Mouse (Mus musculus) monocyte, adult 5-6 weeks (primary cell): ENCODE measurements around the gene Pou5f1. TPM values are rescaled to one million over a fixed set of nuclear protein-coding genes. Genes with fewer than 3 reads are reported as not detected.
"Not testable (repeated sequence)": the region's sequence is repeated elsewhere in the genome, so short reads cannot be mapped to it uniquely, and the experiment has no call there.

ENCODE experiments used
- ATAC-seq: fragments of 153-309, 156-312 bp; replicated peaks from 2 replicates; pipeline ENCODE4 v1.8.0; 2017; ENCODE audit warnings: mild to moderate bottlenecking; ENCODE audit not compliant: low TSS enrichment, insufficient number of reproducible peaks, severe bottlenecking, poor library complexity, low FRiP score
- total RNA-seq: library from RNA; stranded (forward); fragments of 200-1000, 200-491, 200-594 nt; gene quantifications from 3 replicates; pipeline ENCODE4 v1.2.3, GENCODE M21; 2017

Pou5f1 gene
- total RNA-seq, 1 experiment from 2014 or later, result not detected

DNA sequence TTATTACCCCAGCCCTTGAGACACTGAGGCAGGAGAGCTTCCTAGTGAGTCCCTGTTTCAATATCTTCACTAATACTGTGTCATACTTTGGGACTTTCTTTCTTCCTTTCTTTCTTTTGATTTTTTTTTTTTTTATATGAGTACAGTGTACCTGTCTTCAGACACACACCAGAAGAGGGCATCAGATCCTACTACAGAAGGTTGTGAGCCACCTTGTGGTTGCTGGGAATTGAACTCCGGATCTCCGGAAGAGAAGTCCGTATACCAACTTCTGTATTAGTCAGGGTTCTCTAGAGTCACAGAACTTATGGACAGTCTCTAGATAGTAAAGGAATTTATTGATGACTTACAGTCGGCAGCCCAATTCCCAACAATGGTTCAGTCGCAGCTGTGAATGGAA, 2.5 kb downstream of the Pou5f1 start:
- not testable (repeated sequence) for ATAC-seq

DNA sequence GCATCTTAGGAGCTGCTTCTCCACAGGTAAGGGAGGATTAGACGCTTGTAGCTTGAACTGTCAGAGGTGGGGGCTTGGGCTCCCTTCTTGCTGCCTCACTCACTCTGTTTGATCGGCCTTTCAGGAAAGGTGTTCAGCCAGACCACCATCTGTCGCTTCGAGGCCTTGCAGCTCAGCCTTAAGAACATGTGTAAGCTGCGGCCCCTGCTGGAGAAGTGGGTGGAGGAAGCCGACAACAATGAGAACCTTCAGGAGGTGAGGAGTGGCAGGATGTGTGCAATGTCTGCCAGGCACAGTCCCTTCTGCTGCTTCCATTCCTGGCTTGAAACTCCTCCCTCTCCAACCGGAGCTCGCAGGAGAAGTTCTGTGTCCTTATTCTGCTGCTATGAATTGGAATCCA, 3.5 kb downstream of the Pou5f1 start:
- no peak for ATAC-seq

DNA sequence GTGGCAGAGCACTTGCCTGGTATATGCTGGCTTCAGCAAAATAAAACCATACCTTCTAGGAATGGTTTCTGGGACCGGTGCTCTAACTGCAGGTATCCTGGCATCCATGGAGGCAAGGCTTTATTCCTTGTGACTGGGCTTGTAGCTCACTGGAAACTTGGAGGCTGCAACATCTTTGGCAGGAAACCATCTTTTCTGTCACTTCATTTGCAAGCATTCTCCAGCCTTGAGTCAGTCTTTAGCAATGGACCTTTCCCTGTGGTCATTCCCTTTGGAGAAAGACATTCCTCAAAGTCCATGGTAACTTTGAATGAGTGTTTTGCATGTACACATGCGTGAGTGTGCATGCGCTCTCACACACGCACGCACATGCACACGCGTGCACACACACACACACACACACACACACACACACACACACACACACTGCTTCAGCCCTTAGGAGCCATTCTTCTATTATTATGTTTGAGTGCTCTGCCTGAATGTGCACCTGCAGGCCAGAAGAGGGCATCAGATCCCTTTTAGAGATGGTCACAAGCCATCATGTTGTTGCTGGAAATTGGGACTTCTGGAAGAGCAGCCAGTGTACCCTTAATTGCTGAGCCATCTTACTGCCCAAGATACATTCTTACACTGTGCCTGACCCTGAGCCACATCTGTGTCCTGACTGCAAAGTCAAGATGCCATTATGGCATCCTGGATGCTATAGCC, 7.3 kb downstream of the Pou5f1 start:
- ATAC-seq, result no peak

DNA sequence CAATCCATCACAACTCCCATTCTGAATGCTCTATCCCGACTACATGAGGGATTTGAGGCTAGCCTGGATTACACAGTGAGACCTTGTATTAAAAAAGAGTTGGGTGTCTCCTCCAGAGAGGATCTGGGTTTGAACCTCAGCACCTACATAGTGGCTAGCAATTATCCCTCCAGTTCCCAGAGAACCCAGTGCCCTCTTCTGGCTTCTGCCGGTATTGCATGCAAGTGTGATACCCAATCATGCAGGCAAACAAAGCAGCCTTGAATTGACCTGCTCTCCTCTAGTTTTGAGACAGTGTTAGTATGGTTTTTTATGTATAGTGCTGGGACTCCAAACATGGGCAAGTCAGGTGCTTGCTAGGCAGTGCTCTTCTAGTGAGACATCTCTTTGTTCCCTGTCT, 8.1 kb downstream of the Pou5f1 start:
- 0 out of 2 replicates have a peak, but pooled peaks have one; percentile 37 for ATAC-seq

DNA sequence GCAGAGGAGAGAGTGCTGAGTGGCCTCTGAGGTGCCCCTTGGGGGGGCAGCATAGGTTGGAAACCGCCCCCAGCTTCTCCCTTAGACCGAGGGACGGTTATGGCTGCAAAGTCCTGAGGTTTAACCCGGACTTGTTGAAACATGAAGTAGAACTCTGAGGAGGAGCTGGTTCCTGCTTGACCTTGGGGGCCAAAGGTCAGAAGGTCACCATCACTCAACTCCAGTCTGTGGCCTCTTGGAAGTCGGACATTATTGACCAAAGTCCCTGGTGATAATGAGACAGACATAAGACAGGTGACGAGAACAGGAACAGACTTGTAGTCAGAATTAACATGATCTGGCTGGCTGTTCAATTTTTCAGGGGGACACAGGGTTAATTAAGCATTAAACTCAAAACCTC, 8.9 kb downstream of the Pou5f1 start:
- no peak for ATAC-seq

DNA sequence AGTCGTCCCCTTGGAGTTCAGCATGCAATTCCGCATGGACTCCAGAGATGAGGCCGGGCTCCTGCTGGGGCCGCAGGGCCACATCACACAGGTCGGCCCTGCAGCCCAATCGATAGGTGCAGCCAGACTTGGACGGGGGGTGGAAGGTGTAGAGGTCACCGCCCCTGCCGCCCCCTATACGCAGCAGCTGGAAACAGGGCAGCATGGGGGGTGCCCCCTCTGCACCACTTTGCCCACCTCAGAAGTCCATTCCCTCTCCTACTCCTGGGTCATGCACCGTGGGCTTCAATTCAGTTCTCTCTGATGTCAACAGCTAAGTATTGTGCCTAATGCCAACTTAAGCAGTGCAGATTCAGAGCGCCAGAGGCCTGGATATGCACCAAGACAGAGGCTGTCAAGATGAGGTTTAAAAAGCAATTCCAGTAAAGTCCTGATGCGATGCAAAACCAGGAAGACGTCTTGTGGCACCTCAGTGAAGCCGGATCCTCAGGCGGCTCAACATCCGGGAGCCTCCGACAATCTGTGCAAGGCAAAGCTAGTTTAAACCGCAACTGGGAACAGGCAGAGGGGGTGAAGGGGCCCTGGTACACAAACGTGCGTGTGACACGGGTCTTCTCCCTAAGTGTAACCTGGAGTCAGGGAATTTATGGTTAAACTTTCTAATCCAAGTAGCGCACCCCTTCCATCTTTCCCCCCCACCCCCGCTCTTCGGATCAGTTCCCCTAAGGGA, 10.3 kb downstream of the Pou5f1 start:
- no peak for ATAC-seq

DNA sequence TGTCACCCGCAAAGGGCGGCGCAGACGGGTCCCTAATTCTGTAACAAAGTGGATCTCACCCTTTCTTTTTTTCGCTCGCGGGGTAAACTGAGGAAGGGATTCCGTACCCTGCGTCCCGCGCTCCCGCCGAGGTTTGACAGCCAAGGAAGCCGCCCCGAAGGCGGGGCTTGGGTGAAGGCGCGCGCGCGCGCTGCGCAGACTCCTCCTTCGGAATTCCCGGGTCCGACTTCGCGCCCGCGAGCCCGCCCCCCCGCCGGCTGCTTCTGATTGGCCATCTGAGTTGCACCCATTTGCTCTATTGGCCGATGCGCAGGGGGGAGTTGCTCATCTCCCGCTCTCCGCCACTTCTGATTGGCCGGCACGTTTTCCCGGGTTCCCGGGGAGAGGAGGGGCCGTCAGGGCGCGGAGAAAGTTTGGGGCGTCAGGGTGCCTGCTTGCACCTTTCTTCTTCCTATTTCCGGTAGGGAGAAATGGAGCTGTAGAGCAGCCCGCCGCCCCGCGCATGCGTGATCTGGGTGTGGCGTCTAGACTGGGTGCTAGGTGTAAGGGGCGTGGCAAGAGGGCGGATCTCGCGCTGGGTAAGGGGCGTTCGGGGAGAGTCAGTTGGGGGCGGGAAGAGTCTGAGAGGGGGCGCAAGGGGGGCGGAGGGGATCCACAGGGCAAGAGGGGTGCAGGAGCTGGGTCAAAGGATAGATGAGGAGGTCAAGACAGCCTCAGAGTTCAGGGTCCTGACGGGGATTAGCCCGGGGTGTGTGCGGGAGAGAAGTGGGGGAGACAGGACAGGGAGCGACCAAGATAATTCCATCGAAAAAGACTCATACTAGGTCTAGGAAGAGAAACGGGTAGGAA, 11.1 kb downstream of the Pou5f1 start, which contains the start of the genes Tcf19 and Cchcr1:
Gene Tcf19, minus strand, starts transcription at position 173 of the 849 bp plus-strand sequence.
Gene Cchcr1, plus strand, starts transcription at position 449 of the 849 bp plus-strand sequence.
- peak; percentile 69 for ATAC-seq

DNA sequence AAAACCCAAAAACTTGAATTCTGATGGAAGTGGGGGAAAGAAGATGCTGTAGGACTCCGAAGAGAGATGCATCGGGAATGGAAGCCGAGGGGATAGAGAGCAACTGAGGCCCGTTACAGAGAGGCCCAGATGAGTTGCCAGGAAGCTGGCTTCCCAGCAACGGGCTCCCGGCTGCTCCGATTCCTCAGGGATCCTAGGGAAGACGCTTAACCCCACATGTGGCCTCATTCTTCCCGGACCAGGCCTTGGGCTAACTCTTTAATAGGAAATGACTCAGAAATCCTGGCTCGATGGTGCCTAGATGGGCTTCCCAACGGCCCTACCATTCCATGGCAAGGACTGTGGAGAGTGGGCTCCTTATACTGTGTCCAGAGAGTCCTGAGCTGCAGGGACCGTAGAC, 11.7 kb downstream of the Pou5f1 start:
- ATAC-seq, result no peak

DNA sequence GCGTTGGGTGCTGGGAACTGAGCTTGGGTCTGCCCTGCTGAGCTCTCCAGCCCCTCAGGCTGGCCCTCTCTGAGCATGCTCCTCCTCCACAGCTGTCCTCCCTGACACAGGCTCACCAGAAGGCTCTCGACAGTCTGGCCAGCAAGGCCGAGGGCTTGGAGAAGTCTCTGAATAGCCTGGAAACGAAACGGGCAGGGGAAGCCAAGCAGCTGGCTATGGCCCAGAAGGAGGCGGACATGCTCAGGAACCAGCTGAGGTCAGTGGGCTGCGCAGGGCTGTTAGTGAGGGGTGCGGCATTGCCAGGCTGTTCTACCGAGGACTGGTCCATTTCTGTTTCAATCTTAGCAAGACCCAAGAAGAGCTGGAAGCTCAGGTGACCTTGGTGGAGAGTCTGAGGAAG, 18.5 kb downstream of the Pou5f1 start:
- no peak for ATAC-seq

DNA sequence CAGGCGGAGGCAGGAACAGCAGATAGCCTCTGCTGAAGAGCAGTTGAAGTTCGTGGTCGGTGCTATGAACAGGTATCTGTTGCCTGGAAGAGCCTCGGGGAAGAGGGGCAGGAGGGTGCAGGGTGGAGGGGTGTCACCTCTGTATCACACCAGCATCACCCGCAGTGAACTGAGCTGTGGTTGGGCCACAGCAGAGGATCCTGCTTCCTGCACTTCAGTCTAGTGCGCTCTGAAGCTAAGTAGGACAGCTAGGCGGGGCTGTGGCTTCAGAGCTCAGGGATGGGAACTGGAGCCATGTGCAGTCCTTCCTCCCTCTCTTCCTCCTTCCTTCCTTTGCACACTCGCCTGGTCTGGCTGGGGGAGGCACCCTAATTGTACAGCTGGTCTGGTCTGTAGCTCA, 20.8 kb downstream of the Pou5f1 start:
- no peak for ATAC-seq

DNA sequence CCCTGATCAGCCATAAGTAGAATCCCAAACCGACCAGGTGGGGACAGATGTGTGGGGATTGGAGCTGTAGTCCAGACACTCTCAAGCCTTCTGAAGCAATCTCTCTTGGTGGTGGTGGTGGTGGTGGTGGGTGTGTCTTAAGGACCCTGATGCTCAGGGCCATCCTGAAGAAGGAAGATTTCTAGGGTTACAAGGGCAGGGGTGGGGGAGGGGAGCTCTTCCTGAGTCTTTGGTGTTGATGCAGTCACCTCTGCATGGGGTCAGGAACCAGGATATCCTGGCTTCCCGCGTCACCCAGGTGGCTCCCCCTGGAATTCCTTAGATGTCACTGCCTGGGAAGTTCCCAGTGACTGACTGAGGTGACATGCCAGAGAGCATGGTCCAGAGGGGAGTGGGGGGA, 26.5 kb downstream of the Pou5f1 start:
- no peak for ATAC-seq

DNA sequence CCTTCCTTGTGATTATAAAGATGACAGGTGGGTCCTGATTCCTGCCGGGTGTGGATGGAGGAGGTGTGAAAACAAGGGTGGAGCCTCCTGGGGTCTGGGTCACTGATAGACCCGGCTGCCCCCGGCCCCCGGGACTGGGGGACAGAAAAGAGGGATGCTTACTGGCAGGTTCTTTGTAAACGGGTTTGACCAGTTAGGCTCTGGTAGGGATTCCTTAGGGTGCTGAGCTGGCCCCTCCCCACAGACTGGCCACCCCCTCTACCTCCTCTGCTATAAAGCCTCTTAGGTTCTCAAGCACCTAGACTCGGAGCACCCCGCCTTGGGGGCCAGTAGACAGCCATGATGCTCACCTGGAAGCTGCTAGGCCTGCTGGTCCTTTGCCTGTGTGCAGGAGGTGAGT, 27.1 kb downstream of the Pou5f1 start, which contains the start of gene Psors1c2:
Gene Psors1c2, plus strand, starts transcription at position 301 of the 400 bp plus-strand sequence.
- no peak for ATAC-seq

DNA sequence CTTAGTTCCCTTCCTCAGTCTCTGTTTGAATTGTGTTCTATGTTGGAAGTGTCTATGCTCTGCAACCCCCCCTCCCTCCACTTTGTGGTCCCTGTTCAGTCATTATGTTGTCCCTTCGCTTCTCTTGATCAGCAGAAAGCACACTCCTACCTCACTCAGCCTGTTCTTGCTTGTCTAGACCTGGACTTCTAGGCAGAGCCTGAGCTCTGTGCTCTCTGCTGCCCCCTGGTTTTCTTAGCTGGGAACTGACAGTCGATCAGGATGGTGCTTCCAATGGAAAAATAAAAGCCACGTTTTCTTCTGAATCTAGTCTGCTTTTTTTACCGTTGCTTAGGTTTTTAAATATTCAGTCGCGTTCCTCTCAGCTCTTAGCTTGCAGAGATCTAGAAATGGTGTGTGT, 28.5 kb downstream of the Pou5f1 start:
- peak; percentile 88 for ATAC-seq

DNA sequence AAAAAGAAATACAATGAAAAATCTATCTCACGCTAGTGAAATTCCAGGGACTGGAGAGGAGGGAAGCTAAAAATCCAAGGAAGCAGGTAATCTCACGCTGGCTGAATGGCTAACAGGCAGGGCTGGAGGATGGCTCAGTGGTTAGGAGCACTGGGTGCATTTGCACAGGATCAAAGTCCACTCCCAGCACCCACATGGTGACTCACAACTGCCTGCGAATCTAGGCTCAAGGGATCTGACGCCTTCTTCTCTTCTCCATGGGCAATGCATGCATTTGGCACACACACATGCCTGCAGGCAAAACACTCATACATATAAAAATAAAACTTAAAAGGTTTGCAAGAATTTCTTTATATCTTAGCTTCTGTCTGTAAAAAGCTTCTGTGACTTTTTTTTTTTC, 31.6 kb downstream of the Pou5f1 start:
- no peak for ATAC-seq

DNA sequence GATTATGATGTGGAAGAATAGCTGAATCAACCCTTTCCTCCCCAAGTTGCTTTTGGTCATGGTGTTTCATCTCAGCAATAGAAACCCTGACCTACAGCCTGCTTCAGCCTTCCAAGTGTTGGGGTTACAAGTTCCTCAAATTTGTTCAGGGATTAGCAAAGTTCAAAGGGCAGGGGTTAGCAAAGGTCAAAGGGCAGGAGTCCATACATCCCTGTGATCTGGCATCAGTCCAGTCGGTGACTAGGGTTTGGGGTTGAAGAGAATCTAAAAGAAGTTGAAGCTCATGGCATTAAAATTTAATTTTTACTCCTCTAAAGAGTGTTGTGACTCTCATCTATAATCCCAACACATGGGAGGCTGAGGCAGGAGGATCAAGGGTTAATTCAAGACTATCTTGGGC, 32.7 kb downstream of the Pou5f1 start:
- ATAC-seq, result no peak

DNA sequence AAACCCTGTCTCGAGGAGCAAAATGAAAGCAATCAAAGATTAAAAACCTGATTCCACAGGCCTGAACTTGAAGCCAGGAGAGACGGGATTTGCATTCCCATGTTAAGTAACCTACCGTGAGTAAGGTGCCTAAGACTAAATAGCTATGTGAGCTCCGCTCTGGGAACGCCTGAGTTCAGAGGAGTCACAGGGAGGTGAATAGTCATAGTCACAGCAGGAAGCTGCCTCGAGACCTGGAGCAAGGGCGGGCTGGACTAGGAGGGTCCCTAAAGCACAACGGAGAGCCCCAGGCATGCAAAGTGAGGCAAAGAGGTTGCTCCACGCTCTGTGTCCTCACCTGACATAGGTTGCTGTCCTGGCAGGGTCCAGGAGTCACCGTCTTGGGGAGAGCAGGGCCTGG, 33.7 kb downstream of the Pou5f1 start:
- no peak; the same call in 1 of the 2 replicates for ATAC-seq

DNA sequence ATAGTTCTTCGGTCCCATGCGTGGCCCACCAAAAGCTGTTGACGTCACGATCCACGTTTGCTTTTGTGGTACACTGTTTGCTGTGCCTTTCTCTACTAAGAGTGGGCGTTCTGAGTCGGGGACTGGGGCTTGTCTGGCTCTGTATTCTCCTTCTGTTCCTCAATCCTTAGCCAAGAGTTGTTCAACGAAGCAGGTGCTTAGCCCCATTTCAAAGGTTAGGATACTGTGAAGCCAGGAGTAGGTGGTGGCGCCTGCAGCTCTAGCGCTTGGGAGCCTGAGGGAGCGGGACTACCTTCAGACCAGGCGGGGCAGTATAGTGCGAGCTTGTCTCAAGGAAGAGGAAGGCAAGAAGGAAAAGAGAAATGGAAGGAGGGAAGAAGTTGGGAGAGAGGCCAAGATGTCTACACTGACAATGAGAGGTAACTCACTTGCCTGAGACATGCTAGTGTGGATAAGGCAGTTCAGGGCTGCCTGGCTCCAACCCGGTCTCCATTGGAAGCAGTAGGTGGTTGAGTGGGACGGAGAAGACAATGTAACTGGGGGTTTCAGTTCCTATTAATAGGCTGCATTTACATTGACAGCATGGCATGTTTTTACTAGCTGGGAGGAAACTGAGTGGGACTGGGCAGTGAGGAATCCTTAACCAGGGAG, 37.1 kb downstream of the Pou5f1 start:
- no peak for ATAC-seq

DNA sequence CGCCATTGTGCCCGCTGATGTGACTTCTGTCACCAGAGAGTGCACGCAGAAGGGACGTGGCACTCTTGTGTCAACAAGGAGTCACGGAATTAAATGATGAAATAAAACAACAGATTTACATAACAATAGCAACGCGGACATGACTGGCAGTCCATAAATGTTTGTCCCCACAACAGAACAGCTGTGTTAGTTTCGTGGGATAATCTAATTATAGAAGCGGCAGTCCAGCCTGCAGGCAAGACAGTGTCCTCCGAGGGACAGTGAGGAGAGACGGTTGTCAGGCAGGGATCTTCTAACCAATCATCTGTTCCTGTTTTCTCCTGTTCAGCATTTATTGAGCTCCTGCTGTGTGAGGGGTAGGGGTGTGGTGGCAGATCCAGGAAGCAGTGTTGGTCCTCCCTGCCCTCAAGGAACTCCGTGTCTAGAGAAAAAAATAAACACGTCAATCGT, 37.6 kb downstream of the Pou5f1 start:
- ATAC-seq, result no peak

DNA sequence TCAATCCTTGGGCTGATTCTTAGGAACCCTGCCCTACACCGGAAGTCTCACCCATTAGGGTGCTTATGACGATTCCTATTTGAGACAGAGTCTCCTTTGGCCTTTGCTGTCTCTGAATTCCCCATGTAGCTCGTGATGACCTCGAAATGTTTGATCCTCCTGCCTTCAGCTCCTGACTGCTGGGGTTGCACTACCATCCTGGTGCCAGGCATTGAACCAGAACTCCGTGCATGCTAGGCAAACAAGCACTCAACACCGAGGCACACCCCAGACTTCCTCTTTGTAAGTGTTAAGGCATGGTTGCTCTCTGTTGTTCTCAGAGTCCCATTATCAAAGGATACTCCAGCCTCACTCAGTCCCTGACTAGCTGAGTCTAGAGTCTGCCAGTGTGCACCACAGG, 38.2 kb downstream of the Pou5f1 start:
- ATAC-seq, result no peak
